Mouse (Mus musculus): ENCODE measurements around the gene P3h2.
A peak's percentile ranks its signal among the peaks of the same experiment; 100 is the strongest.

The P3h2 gene

DNA sequence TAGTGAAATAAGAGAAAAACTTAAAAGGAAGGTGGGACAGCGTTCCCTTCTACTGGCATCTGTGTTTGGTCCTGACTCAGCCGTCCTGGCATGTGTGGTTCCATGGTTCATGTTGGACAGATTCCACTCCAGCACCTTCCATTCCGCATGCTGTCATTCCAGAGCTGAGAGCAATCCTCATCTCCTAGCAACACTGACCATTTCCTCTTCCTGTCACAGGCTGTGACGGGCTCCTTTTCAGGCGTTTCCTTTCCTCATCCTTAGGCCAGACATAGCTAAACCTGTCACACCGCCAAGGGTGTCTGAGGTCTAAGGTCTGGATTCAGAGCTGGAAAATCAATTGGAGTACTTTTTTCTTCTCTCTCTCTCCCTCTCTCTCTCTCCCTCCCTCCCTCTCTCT lies 40.5 kb downstream of the P3h2 start:
- DNase-seq (ENCODE audit: low spot score): no peak

DNA sequence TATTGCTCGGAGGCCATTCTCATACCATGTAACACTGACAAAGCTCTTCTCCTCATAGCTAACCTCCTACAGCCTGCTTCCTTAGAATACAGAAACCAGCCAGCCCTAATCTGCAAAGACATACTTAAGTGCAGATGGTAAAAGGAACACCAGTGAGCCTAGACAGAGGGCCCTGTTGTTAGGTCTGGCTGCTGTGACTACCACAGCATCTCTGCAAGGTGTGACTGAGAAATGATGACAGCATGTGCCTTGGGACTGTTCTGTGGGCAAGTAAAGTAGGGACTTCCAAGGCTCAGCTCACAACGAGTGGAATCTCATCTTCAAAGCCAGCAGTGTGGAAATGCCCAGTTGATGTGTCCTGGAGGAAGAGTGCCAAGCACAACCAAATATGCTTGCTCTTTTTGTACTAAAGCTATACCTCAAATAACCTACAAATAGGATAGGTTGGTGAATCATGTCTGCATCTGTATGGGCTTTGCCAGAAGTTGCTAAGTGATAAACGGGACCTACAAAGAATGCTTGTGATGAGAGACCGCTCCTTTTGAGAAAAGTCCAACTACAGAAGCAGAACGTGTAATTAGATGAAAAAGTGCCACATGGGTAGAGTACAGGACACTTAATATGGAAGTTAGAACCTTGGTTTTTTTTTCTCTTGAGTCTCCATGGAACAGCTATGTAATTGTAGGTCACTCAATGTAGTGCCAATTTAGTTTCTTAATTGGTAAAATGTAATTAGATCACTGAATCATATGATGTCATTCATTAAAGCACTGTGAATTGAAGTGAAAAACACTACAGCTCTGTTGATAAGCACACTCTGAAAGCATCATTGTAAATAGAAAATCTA lies 45.1 kb downstream of the P3h2 start:
- no peak for DNase-seq (ENCODE audit: low spot score)

DNA sequence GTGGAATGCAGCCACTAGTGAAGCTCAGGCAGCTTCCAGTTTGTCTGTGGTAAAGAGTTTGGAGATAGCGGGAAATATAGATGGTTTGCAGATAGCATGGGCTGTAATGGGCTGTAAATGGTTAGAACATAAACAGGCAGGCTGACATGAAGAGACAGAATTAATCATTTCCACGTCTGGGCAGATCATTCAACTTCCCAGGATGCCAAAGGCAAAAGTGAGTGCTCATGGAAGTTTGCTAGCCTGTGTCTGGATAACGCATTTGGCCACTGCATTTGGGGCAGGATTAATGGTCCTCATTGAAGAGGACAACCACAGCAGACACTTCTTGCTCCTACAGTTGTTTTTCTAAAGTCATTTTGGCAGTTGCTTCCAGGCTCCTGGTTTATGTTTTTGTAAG lies 52.0 kb downstream of the P3h2 start:
- DNase-seq (ENCODE audit: low spot score): no peak

DNA sequence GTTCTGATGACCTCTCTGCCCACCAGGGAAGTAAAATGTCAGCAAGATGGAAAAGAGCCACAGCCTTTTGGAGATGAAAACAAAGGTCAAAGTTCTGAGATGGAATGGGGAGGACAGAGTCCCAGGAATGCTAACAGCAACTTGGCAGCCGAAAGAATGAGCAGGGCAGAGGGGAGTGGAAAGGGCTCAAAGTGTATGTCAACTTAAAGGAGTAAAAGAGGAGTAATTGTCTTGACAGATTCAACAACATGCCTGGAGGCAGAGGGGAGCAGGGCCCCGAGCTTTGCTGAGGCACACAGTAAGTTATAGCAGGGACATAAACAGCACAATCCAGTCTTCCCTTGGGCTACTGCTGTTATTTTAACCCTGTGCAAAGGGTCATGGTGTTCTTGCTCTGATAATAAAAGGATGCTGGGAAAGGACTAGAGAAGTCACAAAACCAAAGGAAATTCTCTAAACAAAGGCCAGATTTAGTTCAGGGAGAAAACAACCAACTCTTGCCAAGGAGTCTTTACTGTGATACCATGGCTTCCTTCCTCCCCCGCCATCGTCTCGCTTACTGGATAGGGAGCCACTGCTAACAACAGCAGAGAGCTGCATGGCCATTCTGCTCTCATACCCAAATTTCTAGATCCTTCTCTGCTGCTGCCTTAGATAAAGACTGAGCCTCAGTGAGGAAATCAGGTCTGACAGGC lies 56.0 kb downstream of the P3h2 start:
- DNase-seq (ENCODE audit: low spot score): no peak

DNA sequence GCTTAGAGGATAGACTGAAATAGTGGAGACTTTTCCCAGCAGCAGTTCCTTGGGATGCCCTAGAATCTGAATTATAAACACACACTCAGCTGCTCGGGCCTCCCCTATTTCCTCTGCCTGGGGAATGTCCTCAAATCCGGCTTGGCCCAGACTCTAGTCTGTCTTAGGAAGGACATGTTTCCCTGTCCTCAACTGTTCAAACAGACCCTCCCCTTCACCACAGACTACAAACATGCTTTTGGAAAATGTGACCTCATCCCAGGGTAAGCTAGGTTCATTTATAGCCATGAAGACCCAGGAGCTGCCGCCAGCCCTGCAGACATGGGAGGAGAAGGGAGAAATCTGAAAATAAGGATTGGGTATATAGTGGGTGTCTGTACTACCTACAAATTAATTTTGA lies 57.7 kb downstream of the P3h2 start:
- DNase-seq (ENCODE audit: low spot score): no peak

DNA sequence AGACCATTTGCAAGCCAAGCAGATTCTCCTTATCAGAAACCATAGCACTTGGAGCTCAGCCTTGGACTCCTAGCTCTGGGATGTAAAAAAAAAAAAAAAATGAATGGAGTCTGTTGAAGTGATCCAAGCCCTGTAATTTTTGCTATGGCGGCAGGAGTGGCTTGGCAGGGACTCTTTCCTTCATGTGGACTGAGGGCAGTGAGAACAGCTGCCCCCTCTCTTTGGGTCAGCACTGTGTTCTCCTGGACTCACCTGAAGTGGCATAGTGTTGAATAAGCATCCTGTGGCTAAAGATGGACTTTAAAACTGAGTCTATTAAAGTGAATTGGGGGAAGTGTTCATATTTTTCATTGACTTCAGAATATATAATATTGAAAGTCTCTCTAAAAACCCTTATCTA lies 58.2 kb downstream of the P3h2 start:
- no peak for DNase-seq (ENCODE audit: low spot score)

DNA sequence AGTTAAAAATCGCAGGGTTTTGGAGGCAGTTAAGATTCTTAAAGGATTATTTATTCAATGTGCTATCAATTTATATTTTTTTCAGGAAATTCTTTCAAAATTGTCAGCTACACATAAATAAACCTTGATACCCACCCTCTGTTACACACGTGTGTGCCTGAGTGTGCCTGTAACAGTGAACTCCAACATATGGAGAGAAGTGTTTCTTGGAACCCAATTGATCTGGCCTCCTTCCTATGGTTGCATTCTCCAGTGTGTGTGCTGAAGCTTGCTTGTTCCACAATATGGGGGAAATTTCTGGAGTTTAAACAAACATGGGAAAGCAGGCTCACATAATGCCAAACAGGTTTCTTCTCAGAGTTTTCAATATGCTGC lies 63.7 kb downstream of the P3h2 start:
- no peak for DNase-seq (ENCODE audit: low spot score)

DNA sequence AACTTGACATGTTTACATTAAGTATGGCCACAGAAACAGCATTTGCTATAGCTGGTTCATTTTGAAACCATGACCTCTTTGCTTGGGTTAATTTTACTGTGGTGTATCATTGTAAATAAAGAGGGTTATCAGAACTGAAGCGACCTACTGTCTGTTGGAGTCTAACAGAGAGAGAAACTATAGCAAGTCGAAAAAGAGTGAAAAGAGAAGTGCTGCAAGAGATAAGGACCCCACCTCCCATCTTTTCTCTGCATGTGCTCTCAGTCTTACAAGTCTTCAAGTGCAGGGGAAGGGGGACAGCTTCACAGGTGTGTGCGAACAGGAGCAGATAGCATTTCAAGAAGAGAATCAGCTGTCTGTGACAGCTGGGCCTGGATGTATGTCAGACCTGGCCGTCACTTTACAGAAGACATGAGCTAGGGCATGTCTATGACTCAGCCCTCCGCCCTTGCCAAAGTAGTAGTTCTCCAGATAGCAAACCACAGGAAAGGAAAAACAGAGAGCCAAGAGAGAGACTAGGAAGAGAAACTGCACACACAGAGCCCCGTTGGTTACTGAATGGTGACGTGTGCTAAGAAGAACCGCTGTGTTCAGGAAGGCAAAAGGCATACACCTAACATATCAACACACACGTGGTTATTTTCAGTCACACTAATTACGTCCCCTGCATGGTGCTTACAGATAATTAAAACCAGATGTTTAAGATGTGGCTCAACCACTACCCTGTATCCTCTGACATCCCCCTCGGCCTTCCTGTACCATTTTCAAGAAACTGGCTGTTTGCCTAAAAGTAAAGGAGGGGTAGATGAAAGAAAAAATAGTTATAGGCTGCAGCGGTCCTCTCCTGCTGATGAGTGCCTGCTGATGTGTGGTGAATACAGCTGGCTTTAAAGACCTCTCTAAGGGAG lies 64.3 kb downstream of the P3h2 start:
- DNase-seq (ENCODE audit: low spot score): peak; percentile 37

DNA sequence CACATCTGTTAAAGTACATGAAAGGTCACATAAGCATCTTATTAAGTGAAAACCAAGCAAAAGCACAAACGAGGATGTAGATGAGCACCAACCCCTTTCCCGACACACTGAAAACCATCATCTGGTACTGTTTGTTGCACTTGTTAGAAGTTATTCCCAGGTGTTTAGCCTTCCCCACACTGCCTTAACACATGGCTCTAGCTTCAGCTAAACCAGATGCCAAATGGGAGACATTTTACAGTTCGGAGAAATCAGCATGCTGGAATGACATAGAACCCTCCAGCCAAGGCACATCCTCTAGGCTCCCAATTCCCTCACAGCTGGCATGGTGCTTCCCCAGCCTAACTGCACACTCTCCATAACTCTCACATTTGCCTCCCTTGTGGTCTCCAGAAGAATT lies 66.3 kb downstream of the P3h2 start:
- no peak for DNase-seq (ENCODE audit: low spot score)

DNA sequence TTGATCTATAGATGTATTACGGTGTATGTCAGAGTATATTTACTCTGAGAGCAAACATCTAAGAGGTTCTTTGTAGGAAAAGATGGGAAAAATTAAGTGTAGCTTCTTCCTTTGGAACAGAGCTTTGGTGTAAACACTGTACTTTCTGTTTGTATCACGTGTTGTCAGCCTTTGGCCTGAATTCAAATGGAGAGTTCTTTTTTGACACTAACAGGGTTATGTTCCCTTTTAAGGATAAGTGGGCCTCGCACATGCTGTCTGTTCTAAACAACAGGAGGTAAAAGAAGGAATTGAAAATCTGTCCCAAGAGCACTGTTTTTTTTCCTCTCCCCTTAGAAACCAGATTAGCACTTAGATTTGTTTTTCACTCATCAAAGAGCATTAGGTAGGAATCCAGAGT lies 70.1 kb downstream of the P3h2 start:
- DNase-seq (ENCODE audit: low spot score): no peak

DNA sequence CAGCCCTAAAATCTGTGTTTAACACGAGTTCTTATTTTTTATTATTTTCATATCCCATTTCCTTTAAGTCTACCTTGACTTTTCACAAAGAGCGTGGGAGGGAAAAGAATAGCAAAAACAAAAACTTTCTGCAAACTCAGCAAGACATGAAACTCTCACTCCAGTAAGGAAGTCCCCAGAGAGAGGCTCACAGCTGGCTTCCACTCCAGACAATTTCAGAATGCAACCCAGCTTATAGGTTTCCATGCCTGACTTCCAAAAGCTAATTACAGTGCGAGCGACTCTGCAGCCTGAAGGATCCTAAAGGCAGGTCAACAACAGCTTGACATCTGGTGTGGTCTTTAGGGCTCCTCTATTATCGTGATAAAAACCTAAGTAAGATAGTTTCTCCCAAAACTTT lies 70.5 kb downstream of the P3h2 start:
- DNase-seq (ENCODE audit: low spot score): no peak

DNA sequence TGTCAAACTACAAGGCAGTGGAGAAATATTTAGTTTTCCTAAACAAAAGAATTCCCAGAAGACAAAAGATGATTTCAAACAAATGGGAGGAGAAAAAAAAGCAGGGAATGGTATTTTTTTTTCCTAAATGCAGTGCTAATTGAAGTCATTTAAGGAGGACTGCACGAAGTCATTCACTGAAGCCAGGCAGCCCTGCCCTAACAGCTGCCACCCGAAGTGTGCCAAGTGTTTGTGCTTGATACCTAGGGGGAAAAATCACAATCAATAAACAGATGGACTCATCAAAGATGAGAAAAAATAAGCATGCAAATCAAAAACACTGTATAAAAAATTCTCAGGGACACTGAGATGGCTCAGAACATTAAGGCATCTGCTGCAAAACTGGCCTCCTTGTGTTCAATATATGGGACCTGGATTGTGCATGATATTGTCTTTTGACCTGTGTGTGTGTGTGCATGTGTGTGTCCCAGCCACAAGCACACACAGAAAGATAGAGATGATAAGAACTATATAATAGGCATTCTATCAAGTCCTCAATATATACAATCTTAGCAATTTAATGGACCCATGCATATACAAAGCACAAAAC lies 76.1 kb downstream of the P3h2 start:
- no peak for DNase-seq (ENCODE audit: low spot score)

DNA sequence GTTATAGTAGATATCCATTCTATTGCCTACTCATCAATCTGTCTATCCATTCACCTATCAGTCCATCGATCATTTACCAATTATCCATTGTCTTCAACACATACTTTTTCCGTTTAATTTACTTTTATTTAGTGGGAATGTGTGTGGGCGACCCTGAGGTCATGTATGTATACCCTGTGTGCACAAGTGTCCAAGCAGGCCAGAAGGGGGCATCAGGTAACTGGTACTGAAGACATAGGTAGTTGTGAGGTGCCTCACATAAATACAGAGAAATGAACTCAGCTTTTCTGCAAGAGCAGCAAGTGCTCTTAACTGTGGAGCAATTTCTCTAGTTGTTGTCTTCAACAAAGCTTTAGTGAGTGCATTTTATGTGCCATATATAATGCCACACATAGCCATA lies 79.2 kb downstream of the P3h2 start:
- DNase-seq (ENCODE audit: low spot score): no peak

DNA sequence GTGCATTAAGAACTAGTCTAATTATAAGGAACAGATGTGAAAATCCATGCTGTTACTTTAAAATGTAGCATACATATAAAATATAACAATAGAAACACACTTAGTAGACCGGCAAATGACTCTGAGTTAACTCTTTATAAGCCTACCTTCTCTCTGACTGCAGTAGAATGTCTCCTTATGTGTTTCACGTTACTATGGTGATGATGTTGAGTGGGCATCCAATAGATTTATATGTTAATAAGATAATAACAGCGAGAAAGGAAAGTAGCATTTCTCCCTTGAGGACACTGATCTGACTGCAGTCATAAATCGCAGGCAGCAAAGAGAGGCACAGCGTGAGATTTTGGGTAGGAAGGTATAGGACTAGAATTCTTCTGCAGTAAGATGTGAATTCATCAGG lies 81.0 kb downstream of the P3h2 start:
- no peak for DNase-seq (ENCODE audit: low spot score)

DNA sequence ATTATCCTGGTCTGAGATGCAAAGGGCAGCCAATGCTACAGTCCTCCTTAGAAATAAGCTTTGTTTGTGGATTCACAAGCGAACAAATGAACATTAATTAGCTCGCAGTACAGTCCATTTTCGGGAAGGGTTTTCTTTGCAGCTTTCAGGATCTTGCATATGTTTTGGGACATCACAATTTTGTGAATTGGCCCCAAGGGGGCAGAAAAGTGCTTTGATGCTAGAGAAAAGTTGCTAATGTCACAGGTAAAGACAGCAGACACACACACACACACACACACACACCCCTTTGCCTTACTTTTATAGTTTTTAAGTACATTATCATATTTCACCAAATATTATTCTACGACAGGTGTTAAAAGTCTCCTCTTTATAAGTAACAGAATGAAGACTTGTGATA lies 82.2 kb downstream of the P3h2 start:
- DNase-seq (ENCODE audit: low spot score): no peak

DNA sequence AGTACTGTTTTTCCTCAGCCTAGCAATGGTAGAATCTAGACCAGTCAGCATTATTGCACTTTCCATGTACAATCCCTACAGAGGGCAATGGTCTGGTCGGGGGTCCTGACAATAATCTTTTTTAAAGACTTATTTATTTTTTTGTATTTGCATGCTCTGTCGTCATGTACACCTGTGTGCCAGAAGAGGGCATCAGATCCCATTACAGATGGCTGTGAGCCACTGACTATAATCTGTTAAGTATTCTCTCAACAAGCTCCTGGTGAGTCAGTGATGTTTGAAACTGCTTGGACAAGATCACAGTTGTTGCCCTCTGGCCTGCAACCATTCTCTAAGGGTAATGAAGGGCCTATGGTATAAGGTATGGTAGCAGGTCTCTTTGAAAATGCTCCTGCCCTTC lies 83.8 kb downstream of the P3h2 start:
- DNase-seq (ENCODE audit: low spot score): no peak

DNA sequence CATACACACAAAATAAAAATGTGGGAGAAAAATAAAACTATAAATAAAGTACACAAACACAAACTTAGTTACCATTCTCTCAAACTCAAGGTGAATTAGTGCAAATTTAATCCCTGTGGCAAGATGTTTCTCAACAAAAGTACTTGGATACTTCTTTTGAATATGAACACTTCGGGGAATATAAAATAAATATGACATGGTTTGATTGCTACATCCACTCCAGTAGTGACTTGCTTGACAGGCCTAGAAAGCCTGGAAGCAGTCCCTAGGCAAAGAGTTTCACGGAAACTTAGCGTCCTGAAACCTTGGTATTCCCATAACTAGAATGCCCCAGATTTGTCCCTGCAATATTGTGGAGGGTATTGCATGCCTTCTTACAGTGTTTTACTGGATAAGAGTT lies 99.8 kb downstream of the P3h2 start:
- no peak for DNase-seq (ENCODE audit: low spot score)

DNA sequence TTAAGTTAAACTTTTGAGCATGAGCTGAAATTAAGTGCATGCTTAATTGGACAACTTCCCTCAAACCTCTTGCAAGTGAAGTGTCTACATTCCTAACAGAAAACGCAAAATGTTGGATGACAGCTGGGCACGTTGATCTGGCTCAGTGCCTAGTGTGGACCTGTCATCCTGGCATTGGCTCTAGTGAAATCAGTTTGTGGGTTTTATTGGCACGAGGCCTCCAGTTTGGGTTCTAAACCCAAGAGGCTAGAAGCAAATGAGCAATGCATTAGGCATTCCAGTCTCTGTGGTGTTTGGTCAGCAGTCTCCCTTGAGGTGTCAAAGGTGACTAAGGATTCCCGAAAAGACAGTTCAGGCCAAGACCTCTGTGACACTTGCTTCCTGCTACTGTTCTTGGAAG lies 102.3 kb downstream of the P3h2 start:
- DNase-seq (ENCODE audit: low spot score): no peak

DNA sequence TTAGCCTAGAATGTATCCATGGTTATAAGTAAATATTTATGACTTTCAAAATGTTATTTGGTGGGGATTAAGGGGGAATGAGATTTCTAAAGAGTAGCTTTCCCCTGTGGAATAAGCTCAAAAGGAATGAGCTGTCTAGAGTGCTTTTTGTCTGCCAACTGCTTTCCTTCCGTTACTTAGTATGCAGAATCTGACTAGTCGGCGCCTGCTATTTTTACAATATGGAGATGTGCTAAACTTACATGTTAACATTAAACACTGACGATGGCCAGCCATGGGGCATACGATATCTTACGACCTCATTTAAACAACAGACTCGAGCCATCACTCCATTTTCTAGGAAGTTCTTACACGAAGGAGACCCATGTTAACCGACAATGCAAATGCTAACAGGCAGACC lies 102.7 kb downstream of the P3h2 start:
- DNase-seq (ENCODE audit: low spot score): no peak

DNA sequence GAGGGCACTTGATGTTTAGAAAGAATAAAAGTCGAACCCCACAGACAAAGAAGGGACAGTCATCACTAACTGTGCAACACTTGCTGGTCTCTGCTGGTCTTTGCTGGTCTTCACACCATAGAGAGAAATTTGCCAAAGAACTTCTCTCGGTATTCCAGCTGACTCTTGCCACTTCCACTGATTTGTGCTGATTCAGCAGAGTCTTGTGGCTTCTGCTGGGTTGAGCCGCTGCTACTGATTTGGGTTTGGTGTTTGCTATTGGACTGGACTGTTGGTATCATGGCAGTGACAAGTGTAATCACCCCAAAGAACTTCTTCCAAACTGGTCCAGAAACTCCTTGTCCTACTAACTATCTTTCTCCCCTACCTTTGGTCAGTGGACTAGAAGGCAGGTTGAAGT lies 111.0 kb downstream of the P3h2 start:
- no peak for DNase-seq (ENCODE audit: low spot score)

DNA sequence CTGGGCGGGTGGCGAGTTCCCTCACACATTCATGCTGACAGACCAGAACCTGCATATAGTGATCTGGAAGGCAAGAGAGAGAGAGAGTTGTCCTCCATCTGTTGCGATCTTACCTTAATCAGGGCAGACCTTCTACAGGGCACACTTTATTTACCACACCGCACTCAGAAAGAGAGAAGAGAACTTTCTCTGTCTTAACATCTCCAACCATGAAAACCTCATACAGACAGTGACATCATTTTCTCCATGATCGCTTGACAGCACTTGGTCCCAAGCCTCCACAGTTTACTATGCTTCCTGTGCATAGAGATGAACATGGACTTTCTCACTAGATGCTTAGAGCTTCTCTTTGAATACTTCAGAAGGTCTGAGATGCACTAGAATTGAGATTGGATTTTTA lies 118.4 kb downstream of the P3h2 start:
- no peak for DNase-seq (ENCODE audit: low spot score)

DNA sequence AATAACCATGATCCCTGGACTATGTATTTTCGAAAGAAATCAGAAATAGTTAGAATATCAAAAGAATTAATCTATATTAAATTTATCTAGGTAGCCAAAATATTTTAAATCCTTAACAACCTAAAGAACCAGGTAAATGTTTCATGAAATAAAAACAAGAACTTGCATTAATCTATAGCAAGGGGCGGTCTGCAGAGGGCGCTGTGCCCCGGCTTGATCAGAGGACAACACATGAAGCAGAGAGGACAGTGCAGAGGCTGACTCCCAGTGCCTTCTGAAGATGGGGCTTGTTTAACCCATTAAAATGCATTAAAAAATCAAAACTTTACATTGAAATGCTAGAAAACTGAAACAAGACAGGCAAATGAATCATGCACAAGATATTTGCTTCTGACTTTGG lies 121.9 kb downstream of the P3h2 start:
- DNase-seq (ENCODE audit: low spot score): no peak

DNA sequence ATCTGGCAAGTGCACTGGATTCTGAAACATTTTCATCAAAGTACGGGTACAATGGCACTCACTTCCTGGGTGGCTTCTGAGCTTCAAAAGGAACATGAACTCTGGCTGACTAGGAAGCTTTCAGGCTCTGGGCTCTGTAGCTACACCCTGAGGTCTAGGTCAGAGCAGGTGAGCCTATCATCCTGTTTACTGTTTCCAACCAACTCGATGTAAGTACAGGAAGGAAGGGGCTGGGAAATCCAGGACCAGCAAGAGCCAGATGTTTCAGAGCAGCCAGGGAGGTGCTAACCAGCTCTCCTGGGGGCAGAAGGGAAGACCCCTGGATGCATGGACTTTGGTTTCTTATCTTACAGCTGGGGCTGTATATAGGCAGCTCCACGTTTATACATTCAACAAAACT lies 126.5 kb downstream of the P3h2 start:
- DNase-seq (ENCODE audit: low spot score): no peak
